Mouse (Mus musculus) adrenal gland (tissue): Measurements from ENCODE around the gene Acoxl.

Experiments
- intact Hi-C: fragments of 180-260 bp; cut with DNase I; formaldehyde crosslinking; loops from one replicate; pipeline ENCODE4 v1.15.1; 2025
- microRNA-seq, 2 experiments: library from miRNA; unstranded; fragments of <30 nt; microRNA quantifications; one replicate each; pipeline ENCODE4; 2019

Gene Acoxl

GRCm38 (mm10) chr2:128169486-128169885, 330.8 kb downstream of the Acoxl start:
- intact Hi-C loops = no loop called here

- intact Hi-C loops = loop anchor here (5.0 kb wide), 1 partner anchor 33 kb away; no protein-coding TSS in a partner anchor
Observed at GRCm38 (mm10) chr2:128169972-128170371, 331.3 kb downstream of the Acoxl start.

GRCm38 (mm10) chr2:128170614-128171013, 331.9 kb downstream of the Acoxl start:
- intact Hi-C loops = loop anchor here (5.0 kb wide), 1 partner anchor 33 kb away; no protein-coding TSS in a partner anchor

- intact Hi-C loops = loop anchor here (5.0 kb wide), 1 partner anchor 35 kb away; no protein-coding TSS in a partner anchor
Observed at GRCm38 (mm10) chr2:128172266-128172665, 333.6 kb downstream of the Acoxl start.

Small RNA genes within 50 kb of the gene (microRNA-seq; reads per million reads assigned to microRNA genes)
- gene Gm22411 = 0 reads per million in 2 experiments
